Mouse (Mus musculus) hematopoietic stem cell, adult 5-6 weeks (primary cell): ENCODE data around the gene Fhl1. TPM values are rescaled to one million over a fixed set of nuclear protein-coding genes. Genes with fewer than 3 reads are reported as not detected.

Source experiments
- ATAC-seq, 2 experiments: fragments of 125-278 bp in 1 of 2; replicated peaks in 1 of 2; 2 replicates each; pipeline ENCODE4 v1.8.0; 2016 to 2017; ENCODE audit warnings: inconsistent platforms in 2 of 2, mild to moderate bottlenecking in 2 of 2, moderate number of reproducible peaks in 2 of 2, low read depth in 1 of 2, moderate TSS enrichment in 1 of 2; ENCODE audit not compliant: low FRiP score in 2 of 2, poor library complexity in 2 of 2, severe bottlenecking in 2 of 2, insufficient read depth in 1 of 2, low TSS enrichment in 1 of 2
- total RNA-seq: library from RNA; stranded (forward); fragments of 172-1452, 232-1000 nt; gene quantifications from 2 replicates; pipeline ENCODE4 v1.2.3, GENCODE M21; 2017

Fhl1 gene
- total RNA-seq, 1 experiment from 2014 or later: 5.9 TPM

GRCm38 (mm10) chrX:56821765-56822603, 90.4 kb downstream of the Fhl1 start, which contains the start of gene Map7d3:
Map7d3 (minus strand) TSS chrX:56822326.
- peak; percentile 81 for ATAC-seq

- ATAC-seq: peak in 1 of 2 experiments; percentile 12; a peak in 1 of 4 replicates
These were observed 95.9 kb downstream of the Fhl1 start for GRCm38 (mm10) chrX:56827492-56827891.

GRCm38 (mm10) chrX:56835842-56836241, 104.3 kb downstream of the Fhl1 start:
- peak; percentile 39 to 46; a peak in 3 of 4 replicates for ATAC-seq

GRCm38 (mm10) chrX:56839369-56839768, 107.8 kb downstream of the Fhl1 start:
- ATAC-seq: no peak

- no peak for ATAC-seq
These were observed 109.7 kb downstream of the Fhl1 start for GRCm38 (mm10) chrX:56841255-56841654.

Other genes with a start within 250 kb of the Fhl1 start
- gene Gm10477, start 207.0 kb upstream of the Fhl1 start, total RNA-seq: not detected in 2 replicates
- gene Gm648, start 182.2 kb upstream of the Fhl1 start, total RNA-seq: not detected in 2 replicates
- gene Mmgt1, start 133.7 kb upstream of the Fhl1 start, total RNA-seq: 21.4 and 22.8 TPM in 2 replicates
- gene Slc9a6, start 122.0 kb upstream of the Fhl1 start, total RNA-seq: 12.8 and 15.2 TPM in 2 replicates
- gene Map7d3, start 90.5 kb downstream of the Fhl1 start, total RNA-seq: 3.4 and 5.2 TPM in 2 replicates
- gene Adgrg4, start 138.4 kb downstream of the Fhl1 start, total RNA-seq: not detected in 2 replicates